Mouse (Mus musculus) lung, adult 2 months (tissue): ENCODE measurements around the gene Trpm6.

Experiments used
- CTCF ChIP-seq: fragments of 200-500 bp; IDR thresholded peaks from 2 replicates; pipeline ENCODE4 v1.5.1; 2011; ENCODE audit warnings: mild to moderate bottlenecking, low read length, control low read depth; ENCODE audit not compliant: insufficient read depth
- POLR2A ChIP-seq: fragments of 200-500 bp; IDR thresholded peaks from 2 replicates; pipeline ENCODE4 v1.6.1; 2011; ENCODE audit warnings: low read depth, mild to moderate bottlenecking, control low read depth, low read length, borderline replicate concordance; ENCODE audit errors: extremely low read depth

- TF ChIP-seq CTCF (no peak), POLR2A (no peak)
These were observed 152.4 kb downstream of the Trpm6 start for GRCm38 (mm10) chr19:18902041-18902693.
